Mouse (Mus musculus): Measurements from ENCODE around the gene Gm45713.
"Not testable (repeated sequence)": the region's sequence is repeated elsewhere in the genome, so short reads cannot be mapped to it uniquely, and the experiment has no call there.

Gm45713 gene

DNA sequence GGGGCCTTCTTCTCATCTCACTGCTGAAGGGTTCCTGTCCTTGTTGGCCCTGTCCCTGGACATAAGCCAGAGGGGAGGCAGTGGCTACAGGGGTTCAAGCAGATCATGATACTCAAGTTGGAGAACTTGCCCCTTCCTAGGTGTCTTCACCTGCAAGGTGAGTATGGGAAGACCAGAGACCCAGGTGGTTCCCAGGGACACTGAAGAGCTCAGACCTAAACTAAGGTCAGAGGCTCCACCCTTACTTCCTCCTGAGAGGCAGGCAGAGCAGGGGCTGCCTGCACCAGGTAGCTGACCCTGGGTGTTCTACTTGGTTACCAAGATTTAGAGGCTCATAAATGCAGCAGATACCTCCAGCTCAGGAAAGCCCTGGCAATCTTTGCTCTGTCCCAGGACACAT lies 14.1 kb downstream of the Gm45713 start:
- peak; percentile 49 for DNase-seq

DNA sequence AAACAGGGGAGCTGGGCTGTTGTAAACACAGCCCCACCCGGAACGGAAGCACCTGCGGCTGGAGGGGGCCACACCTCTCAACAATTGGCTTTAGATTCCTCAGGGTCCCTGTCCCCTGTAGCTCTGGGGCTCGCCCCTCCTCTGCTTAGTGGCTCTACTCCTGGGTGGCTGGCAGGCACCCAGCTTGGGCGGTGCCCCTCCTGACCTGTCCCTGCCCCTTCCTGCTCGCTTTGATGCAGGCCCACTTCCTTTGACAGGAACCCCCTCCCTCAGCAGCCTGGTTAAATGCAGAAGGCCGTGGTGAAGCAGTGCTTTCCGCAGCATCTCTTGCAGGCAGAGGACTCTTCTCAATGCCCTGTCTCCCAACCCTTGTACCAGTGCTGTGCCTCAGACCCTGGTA lies 14.6 kb downstream of the Gm45713 start:
- peak; percentile 50 for DNase-seq

DNA sequence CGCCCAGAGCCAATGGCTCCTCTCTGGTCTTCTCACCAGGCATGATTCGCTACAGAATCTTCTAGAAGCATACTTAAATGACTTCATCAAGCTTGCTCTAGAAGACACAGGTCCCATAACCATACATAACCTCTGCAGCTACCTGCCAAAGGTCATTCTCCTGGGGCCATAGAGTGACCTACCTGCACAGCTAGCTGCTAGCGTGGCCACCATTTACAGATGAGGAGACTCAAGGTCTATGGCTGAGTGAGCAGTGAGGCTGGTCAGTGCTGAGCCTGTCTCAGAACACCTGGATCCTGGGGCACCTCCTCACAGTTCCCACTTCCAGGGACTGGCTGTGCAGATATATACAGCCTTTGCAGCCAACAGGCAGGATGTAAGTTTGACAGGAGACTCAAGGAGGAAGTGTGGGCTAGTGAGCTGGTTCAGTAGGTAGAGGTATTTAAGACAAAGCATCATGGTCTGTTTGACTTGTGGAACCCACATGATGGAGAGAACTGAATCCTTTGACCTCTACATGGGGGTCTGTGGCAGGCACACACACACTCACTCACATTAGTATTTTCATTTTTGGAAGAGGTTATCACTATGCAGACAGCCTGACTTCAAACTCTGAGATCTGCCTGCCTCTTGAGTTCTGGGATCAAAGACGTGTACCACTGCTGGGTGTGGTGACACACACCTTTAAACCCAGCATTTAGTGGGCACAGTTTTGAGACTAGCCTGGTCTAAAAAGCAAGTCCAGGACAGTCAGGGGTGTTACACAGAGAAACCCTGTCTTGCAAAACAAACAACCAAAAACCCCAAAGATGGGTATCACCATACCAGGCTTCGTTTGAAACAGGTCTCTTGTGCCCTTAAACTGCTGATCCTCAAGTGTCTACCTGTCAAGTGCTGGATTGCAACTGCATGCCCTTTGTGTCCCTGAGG lies 16.0 kb downstream of the Gm45713 start:
- no peak for DNase-seq

DNA sequence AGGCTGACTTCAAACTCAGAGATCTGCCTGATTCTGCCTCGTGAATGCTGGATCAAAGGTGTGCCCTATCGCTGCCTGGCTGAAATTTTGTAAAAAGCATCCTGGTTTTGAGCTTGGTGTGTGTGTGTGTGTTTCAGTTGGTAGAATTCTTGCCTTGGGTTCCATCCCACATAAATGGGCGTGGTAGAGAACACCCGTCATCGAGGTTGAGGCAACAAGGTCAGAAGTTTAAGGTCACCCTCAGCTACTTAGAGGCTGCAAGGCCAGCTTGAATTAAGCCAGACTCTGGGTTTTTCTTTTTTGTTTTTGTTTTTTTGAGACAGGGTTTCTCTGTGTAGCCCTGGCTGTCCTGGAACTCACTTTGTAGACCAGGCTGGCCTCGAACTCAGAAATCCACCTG lies 17.7 kb downstream of the Gm45713 start:
- DNase-seq, result no peak

DNA sequence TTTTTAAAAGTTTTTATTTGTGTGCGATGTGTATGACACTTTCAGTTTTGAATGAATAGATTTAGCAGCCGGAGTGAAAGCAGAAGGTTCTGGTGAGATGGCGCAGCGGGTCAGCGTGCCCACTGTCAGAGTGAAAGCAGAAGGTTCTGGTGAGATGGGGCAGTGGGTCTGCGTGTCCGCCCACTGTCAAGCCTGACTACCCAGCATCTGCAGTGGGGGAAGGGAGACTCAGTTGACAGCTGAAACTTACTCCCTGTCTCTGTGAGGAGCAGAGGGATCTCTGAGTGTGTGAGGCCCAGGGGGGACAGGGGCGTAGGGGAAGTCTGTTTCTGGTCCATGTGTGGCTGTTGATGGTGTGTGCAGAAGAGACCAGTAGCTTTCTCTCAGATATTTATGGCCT lies 18.5 kb downstream of the Gm45713 start:
- DNase-seq, result no peak

DNA sequence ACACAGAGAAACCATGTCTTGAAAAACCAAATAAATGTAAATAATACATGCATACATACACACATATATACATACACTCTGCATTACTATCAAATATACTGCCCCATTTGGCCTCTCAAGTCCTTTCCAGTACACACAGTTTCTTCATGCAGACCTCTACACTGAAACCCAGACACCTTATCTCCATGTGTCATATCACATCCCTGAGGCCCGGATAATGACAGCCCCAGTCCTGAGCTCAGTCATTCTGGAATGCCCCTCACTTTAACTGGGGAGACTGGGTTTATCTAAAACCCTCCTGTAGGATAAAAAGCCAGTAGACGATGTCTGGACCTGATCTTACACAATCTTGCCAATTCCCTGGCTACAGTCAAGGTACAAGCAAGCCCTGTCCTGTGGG lies 22.6 kb downstream of the Gm45713 start:
- no peak for DNase-seq

DNA sequence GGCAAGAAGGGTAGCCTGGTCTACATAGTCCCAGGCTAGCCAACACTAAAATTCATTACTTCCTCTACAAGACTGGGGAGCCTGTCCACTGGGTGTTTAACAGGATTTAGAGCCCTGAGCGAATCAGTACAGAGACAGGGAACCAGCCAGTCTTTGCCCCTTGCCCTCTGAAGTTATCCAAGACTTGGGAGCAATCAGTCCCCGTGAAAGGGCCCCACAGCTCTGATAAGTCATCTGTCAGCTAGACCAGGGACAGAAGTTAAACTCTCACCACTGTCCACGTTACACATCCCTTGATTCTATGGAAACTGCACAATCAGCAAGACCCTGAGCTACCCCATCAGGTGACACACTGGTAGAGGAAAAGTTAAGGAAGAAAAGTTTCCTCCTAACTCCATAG lies 23.5 kb downstream of the Gm45713 start:
- DNase-seq, result no peak

DNA sequence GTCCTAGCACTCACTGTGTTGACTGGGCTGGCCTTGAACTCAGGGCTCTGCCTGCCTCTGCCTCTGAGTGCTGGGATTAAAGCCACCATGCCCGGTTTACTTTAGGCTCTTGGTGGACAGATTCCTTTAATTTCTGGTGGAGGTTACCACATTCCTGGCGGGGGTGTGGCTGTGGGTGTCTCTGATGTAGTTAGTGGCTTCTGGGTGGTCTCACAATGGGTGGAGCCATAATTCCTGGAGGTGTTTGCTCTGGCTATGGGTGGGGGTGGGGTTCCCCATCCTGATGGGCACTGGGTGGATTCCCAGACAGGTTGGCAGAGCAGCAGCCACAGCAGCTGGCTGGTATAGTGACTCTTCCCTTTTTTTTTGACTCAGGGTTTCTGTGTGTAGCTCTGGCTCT lies 24.1 kb downstream of the Gm45713 start:
- no peak for DNase-seq

DNA sequence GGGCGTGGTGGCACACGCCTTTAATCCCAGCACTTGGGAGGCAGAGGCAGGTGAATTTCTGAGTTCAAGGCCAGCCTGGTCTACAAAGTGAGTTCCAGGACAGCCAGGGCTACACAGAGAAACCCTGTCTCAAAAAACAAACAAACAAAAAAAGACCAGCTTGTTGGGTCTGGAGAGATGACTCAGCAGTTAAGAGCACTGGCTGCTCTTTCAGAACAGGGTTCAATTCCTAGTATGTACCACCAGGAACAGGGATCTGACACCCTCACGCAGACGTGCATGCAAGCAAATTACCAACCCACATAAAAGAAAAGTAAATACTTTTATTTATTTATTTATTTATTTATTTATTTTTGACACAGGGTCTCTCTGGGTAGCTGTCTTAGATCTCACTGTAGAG lies 25.9 kb downstream of the Gm45713 start:
- not testable (repeated sequence) for DNase-seq

DNA sequence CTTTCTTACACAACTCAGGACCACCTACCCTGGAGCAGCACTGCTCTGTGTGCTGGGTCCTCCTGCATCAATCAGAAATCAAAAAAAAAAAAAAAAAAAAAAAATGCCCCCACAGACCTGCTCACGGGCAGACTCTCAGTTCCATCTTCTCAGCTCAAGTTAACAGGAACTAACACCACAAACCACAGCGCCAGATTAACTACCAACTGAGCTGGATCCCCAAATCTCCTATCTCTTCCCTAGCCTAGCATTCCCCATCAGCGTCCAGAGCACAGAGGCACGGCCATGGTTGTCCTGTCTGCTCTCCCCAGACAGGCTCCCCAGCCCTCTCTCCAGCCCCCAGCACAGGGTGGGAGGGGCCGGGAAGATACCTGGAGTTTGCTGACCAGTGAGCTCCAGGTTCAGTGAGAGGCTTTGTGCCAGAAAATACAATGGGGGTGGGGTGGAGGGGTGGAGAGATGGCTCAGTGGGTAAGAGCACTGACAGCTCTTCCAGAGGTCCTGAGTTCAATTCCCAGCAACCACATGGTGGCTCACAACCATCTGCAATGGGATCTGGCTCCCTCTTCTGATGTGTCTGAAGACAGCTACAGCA lies 28.9 kb downstream of the Gm45713 start:
- no peak for DNase-seq

DNA sequence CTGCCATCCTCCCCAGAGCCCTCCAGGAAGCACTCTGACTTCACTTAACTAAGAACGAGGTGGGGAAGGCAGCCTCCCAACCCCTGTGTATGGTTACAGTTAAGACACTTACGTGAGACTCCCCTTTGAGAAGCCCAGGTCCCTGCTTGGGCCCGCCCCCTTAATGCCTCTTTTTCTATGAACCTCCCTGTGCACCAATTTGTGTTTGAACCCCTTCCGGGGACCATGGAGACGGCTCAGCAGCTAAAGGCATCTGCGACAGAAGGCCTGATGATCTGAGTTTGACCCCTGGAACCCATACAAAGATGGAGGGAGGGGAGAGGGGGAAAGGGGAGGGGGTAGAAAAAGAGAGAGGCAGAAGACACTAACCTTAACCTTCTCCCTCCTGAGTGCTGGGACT lies 29.6 kb downstream of the Gm45713 start:
- DNase-seq, result no peak

DNA sequence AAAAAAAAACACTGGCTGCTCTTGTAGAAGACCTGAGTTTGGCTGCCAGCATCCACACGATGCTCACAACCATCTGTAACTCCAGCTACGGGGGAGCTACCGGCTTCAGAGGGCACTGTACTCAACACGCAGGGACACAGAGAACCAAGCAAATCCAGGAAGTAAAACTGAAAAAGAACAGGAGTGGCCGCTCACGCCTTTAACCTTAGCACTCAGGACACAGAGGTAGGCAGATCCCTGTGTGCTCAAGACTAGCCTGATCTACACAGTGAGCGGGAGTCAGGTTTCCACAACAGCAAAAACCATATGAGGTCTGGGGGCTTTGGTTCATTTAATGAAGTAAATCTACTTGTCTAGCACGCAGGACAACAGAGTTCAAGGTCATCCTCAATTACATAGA lies 30.5 kb downstream of the Gm45713 start:
- no peak for DNase-seq

DNA sequence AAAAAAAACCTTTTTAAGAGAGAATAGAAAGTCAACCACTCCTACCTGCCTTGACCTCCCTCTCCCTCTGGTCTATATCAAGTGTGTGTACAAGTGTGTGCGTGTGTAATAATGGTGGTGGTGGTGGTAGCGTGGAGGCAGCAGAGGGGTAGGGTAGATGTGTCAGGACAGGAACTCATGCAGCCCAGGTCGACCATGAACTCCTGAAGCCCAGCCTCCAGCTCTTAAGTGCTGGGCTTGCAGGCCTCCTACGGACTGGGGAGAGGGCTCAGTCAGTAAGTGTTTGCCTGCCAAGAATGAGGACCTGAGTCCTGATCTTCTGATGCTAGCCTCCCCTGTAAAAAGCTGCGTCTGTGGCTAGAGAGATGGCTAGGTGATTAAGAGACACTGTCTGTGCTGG lies 31.1 kb downstream of the Gm45713 start:
- no peak for DNase-seq

DNA sequence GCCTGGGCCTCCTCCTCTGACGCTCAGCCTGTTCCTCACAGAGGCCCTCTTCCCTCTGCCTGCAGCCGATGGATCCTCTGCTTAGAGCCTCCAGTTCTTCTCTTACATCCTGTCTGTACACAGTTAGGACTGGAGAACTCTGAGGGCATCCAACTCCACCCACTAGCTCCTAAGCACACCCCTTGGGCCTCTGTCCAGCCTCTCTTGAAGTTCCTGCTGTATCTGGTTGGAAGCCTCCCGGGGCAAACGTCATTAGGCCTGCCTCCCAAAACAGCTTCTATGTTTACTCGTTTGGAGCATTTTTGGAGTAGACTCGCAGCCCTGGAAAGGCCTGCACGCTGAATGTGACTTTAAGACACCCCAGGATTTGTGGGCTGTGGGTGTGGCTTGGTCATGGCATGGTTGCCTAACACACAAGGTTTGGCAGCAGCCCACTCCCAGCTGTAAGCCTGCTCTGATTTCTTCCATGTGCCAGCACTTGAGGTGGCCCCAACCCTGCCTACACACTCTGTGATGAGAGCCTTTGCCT lies 32.3 kb downstream of the Gm45713 start, which contains the start of gene Fcgrt:
Gene Fcgrt (minus strand): TSS at position 200 of the 529 bp plus-strand sequence.
- DNase-seq, result peak; percentile 53

DNA sequence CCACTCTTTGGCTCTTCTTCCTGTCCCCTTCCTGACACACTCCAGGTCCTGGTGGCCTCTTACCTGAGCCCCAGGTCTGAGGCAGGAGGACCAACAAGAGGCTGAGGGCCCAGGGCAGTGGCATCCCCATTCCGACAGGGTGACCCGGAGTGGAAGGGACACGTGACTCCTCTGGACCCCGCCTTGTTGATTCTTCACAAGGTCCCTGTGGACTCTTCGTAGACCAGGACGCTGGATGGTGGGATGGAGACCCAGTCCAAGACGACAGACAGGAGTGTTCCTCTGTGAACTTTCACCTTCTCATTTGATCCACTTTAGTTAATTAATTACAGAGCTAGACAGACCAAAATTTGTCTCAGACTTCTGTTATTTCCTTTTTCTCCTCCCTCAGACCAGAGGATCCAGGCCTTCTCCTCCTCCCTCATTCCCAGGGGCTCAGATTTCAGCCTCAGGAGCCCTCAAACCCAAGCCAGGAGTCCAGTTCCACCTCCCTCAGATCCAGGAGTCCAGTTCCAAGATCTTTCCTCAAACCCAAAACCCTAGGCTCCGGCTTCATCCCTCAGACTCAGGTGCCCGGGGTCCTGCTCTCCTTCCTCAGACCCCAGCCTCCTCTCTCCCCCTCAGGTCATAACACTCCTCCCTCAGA lies 33.0 kb downstream of the Gm45713 start:
- DNase-seq, result no peak

DNA sequence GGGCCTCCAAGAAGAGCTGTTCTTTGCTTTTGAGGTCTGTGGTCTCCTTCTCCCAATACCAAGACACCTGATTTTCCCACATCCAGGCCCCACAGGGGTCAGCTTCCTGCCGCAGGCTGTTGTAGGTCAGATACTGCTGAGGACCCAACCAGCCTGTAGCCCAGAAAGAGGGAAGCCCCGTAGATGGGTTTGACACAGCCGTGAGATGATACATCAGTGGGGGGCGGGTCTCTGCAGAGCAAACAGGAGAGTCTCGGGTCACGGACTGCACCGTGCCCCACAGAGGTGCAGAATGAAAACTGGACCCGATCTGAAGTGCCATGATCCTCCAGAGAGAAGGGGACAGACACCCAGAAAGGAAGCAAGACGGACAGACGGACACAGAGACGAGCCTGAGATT lies 33.6 kb downstream of the Gm45713 start:
- no peak for DNase-seq

DNA sequence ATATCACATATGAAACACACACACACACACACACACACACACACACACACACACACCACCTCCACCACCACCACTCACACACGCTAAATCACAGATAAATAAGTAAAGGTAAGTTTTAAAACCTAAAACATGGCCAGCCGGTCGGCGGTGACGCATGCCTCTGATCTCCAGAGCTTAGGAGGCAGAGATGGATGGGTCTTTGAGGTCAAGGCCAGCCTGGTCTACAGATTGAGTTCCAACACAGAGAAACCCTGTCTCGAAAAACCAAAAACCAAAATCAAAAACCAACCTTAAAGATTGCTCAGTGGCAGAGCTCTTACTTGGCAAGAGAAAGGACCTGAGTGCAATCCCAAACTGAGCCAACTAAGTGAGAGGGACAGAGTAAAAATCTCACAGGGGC lies 36.0 kb downstream of the Gm45713 start:
- DNase-seq, result no peak

DNA sequence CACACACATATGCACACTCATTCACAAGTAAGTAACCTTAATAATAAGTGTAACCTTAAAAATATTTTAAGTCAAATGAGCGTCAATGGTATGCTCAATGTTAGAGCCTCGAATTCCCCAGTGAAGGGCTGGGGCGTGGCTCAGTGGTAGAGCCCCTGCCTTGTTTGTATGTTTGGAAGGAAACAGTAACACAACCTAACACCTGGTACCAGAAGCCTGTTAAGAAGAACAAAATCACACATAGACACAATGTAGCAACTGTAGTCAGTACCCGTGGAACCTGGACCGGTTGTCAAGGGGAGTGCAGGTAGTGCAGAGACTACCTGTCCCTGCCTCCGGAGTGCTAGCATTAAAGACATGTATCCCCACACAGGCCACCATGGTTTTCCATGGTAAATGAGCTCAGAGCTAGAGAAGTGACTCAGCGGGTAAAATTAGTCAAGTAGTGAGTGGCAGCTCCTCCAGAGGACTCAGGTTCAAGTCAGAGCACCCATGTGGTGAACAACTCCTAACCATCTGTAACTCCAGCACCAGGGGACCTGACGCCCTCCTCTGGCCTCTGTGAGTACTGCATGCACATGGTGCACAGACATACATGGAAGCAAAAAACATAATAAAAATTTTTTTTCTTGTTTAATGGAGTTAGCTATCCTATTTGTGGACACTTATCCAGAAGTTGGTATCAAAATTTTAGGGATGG lies 37.3 kb downstream of the Gm45713 start:
- DNase-seq, result no peak

DNA sequence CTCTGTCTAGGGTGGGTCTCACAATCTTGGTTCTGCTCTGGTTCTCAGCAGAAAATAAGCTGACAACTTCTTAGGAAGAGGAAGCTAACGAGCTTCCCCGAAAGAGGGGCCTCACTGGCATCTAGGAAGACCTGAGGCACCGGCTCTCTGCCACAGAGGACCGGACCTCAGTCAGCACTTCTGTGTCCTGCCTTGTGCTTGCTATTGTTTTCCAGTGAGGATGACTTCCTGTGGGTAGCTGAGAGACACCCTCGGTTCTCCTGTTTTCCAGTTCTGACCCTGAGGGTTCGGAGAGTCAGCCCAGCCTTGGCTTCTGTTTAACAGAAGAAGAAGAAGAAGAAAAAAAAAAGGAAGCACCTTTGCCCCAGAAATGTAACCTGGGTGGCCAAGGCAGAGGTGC lies 38.6 kb downstream of the Gm45713 start:
- no peak for DNase-seq

DNA sequence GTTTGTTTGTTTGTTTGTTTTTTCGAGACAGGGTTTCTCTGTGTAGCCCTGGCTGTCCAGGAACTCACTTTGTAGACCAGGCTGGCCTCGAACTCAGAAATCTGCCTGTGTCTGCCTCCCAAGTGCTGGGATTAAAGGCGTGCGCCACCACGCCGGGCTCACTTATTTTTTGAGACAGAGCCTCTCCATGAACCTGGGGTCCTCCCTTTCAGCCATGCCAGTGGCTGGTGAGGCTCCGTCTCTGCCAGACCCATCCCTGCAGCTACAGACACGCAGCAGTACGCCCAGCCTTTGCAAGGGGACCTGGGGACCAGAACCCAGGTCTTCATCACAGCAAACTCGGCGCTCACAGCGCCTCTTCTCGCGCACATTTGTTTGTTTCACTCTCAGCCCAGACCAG lies 40.1 kb downstream of the Gm45713 start:
- not testable (repeated sequence) for DNase-seq

DNA sequence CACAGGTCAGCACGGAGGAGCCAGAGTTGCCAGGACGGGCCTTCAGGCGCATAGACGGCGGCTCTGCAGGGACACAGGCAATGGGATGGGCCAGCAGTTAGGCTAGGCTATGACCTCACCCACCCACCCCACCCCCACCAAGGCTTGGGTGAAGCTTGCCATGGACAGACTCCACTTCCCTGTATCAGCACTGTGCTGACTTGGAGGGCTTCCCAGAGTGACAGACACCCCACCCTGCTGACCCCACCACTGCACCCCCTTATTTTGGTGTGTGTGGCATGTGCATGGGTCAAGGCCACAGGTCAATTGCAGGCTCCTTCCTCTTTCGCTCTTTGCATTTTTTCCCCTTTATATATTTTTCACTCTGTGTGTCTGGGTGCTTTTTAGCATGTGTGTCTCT lies 40.7 kb downstream of the Gm45713 start:
- DNase-seq, result no peak

DNA sequence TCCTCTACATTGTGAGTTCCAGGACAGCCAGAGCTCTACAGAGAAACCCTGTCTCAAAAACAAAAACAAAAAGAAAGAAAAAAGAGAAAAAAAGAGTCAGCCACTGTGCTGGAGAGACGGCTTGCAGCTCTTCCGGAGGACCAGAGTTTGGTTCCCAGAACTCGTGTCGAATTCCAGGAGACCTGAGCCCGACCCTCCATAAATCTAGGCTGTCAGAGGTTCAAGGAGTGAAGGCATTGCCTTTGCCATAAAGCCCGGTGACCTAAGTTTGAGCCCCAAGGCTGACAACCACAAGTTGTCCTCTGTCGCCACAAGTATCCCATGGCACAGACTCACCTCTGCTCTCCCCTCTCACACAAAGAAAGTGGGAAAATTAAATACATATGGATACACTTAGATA lies 41.9 kb downstream of the Gm45713 start:
- DNase-seq, result no peak

DNA sequence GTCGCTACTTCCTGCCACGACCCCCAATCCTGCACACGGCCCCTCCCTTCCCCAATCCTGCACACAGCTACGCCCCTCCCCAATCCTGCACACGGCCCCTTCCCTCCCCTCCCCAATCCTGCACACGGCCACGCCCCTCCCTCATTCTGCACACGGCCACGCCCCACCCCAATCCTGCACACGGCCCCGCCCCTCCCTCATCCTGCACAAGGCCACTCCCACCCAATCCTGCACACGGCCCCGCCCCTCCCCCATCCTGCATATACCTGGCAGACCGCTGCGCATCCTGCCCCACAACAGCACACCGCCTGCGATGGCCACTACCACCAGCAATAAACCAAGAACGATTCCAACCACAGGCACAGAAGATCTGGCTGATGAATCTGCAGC lies 42.5 kb downstream of the Gm45713 start:
- no peak for DNase-seq

Data from cerebellum, adult 9-11 months (tissue).